8 mouse cellular contexts compared by ENCODE assay signal in genomic region chr4:151302195-151303126, GRCm38 (mm10).
DNase-seq lines count a peak whose midpoint lies in the region; ATAC-seq lines count a peak whose summit lies in the region.

No protein-coding gene starts in this region.

- H3K4me3 ChIP-seq in heart, embryonic 11.5 days (ENCODE audit: low read depth, low read length), result no peak overlapping the region
- no peak overlapping the region for H3K4me3 ChIP-seq in forebrain, embryonic 13.5 days
- no peak overlapping the region for H3K4me3 ChIP-seq in liver, embryonic 11.5 days (ENCODE audit: low read depth, low read length)
- no peak overlapping the region for H3K4me3 ChIP-seq in neural tube, embryonic 14.5 days (ENCODE audit: low read depth, low read length)

- no peak; the same call in 1 of the 2 replicates for ATAC-seq in heart, embryonic 11.5 days (replicated peaks; ENCODE audit: insufficient number of reproducible peaks, low FRiP score, low TSS enrichment)
- ATAC-seq in forebrain, embryonic 13.5 days, result peak; percentile 66
- peak; percentile 23; the same call in 1 of the 2 replicates for ATAC-seq in liver, embryonic 11.5 days (replicated peaks; ENCODE audit: low FRiP score)
- peak; percentile 59 for ATAC-seq in neural tube, embryonic 14.5 days (ENCODE audit: low read depth)

- H3K9ac ChIP-seq in heart, embryonic 11.5 days (ENCODE audit: low read depth, low read length), result no peak overlapping the region
- peak overlapping the region; percentile 35; the same call in 1 of the 2 replicates for H3K9ac ChIP-seq in forebrain, embryonic 13.5 days
- no peak overlapping the region for H3K9ac ChIP-seq in liver, embryonic 11.5 days (ENCODE audit: low read depth, low read length)
- H3K9ac ChIP-seq in neural tube, embryonic 14.5 days (replicated peaks; ENCODE audit: low read depth, low read length), result no peak overlapping the region

- H3K4me1 ChIP-seq in heart, embryonic 11.5 days (ENCODE audit: control insufficient read depth, insufficient read depth, low read length), result peaks cover 14% of the 10 kb centered on the region
- peaks cover 25% of the 10 kb centered on the region for H3K4me1 ChIP-seq in forebrain, embryonic 13.5 days
- no peaks in the 10 kb centered on the region for H3K4me1 ChIP-seq in liver, embryonic 11.5 days (replicated peaks; ENCODE audit: control insufficient read depth, insufficient read depth, low read length)
- H3K4me1 ChIP-seq in neural tube, embryonic 14.5 days (ENCODE audit: control insufficient read depth, insufficient read depth, low read length), result peaks cover 11% of the 10 kb centered on the region; the same call in 1 of the 2 replicates

- DNase-seq in heart, adult 8-10 months (ENCODE audit: low spot score), result peak; percentile 5
- DNase-seq in adipocyte (ENCODE audit: low spot score), result peak; percentile 48
- peak; percentile 35 for DNase-seq in hindlimb bud, embryonic 11.5 days (ENCODE audit: extremely low spot score, low read depth, low spot score)
- DNase-seq in liver, embryonic 11.5 days (ENCODE audit: low spot score), result no peak
- DNase-seq in spleen, postnatal 4 days (ENCODE audit: low spot score in 2 of 2), result no peak

- 42% methylated on average over 11 of the region's 11 CpGs for WGBS in heart, embryonic 11.5 days (ENCODE audit: insufficient replicate concordance)
- WGBS in forebrain, embryonic 13.5 days, result 31% methylated on average over 11 of the region's 11 CpGs
- 50% methylated on average over 11 of the region's 11 CpGs for WGBS in liver, embryonic 11.5 days
- 43% methylated on average over 11 of the region's 11 CpGs for WGBS in neural tube, embryonic 14.5 days

- no peak overlapping the region for H3K27ac ChIP-seq in heart, embryonic 11.5 days (ENCODE audit: low read depth, low read length)
- peak overlapping the region; percentile 57 for H3K27ac ChIP-seq in forebrain, embryonic 13.5 days
- H3K27ac ChIP-seq in liver, embryonic 11.5 days (ENCODE audit: low read depth, low read length), result no peak overlapping the region
- H3K27ac ChIP-seq in neural tube, embryonic 14.5 days (ENCODE audit: low read depth, low read length), result peak overlapping the region; percentile 65

- no peaks in the 10 kb centered on the region for H3K36me3 ChIP-seq in heart, embryonic 11.5 days (ENCODE audit: control insufficient read depth, insufficient read depth, low read length)
- H3K36me3 ChIP-seq in forebrain, embryonic 13.5 days (ENCODE audit: poor library complexity, severe bottlenecking), result no peaks in the 10 kb centered on the region
- H3K36me3 ChIP-seq in liver, embryonic 11.5 days (ENCODE audit: control insufficient read depth, insufficient read depth, low read length), result no peaks in the 10 kb centered on the region
- no peaks in the 10 kb centered on the region for H3K36me3 ChIP-seq in neural tube, embryonic 14.5 days (ENCODE audit: control insufficient read depth, insufficient read depth, low read length)

- H3K9me3 ChIP-seq in heart, embryonic 11.5 days (replicated peaks; ENCODE audit: control insufficient read depth, low read length), result no peaks in the 10 kb centered on the region
- H3K9me3 ChIP-seq in forebrain, embryonic 13.5 days (replicated peaks), result no peaks in the 10 kb centered on the region
- no peaks in the 10 kb centered on the region for H3K9me3 ChIP-seq in liver, embryonic 11.5 days (ENCODE audit: control insufficient read depth, low read length)
- H3K9me3 ChIP-seq in neural tube, embryonic 14.5 days (ENCODE audit: control insufficient read depth, low read length), result no peaks in the 10 kb centered on the region

- peaks cover 3% of the 10 kb centered on the region; the same call in 1 of the 2 replicates for H3K27me3 ChIP-seq in heart, embryonic 11.5 days (ENCODE audit: control insufficient read depth, insufficient read depth, low read length)
- peaks cover 22% of the 10 kb centered on the region for H3K27me3 ChIP-seq in forebrain, embryonic 13.5 days
- H3K27me3 ChIP-seq in liver, embryonic 11.5 days (replicated peaks; ENCODE audit: control insufficient read depth, insufficient read depth, low read length), result no peaks in the 10 kb centered on the region
- no peaks in the 10 kb centered on the region for H3K27me3 ChIP-seq in neural tube, embryonic 14.5 days (ENCODE audit: control insufficient read depth, insufficient read depth, low read length)

- no peak overlapping the region for H3K4me2 ChIP-seq in heart, embryonic 11.5 days
- H3K4me2 ChIP-seq in forebrain, embryonic 13.5 days, result no peak overlapping the region
- H3K4me2 ChIP-seq in liver, embryonic 11.5 days, result no peak overlapping the region
- no peak overlapping the region for H3K4me2 ChIP-seq in neural tube, embryonic 14.5 days (ENCODE audit: low read depth, low read length)

Comparison
In these comparisons a context has a peak if more than half of its experiments do, and no peak if none do; other contexts are left out.
1. DNase-seq: peak in heart, adult 8-10 months (single experiment), adipocyte (single experiment) and hindlimb bud, embryonic 11.5 days (single experiment); none in liver, embryonic 11.5 days (single experiment) and spleen, postnatal 4 days (0 of 2).
2. H3K27ac ChIP-seq: peak in forebrain, embryonic 13.5 days (single experiment) and neural tube, embryonic 14.5 days (single experiment); none in heart, embryonic 11.5 days (single experiment) and liver, embryonic 11.5 days (single experiment).